Comparison of ENCODE assay signal across 8 mouse cellular contexts in genomic region chr12:80114031-80114891, GRCm38 (mm10). TPM values are rescaled to one million over a fixed set of nuclear protein-coding genes. Genes with fewer than 3 reads are reported as not detected.
DNase-seq lines count a peak whose midpoint lies in the region; ATAC-seq and TF ChIP-seq lines count a peak whose summit lies in the region.

No protein-coding gene starts in this region.

- DNase-seq in R1 (ENCODE audit: low read depth, low spot score) = peak; percentile 15
- peak; percentile 65 for DNase-seq in cerebellum, adult 9-10 months
- no peak for DNase-seq in forebrain, postnatal 0 days
- peak; percentile 73 for DNase-seq in hindbrain, embryonic 10.5 days (ENCODE audit: low spot score)
- peak; percentile 46 to 59 for DNase-seq in left cerebral cortex, postnatal 36 days (ENCODE audit: low spot score in 2 of 2)
- peak; percentile 29 to 34 for DNase-seq in right cerebral cortex, postnatal 36 days (ENCODE audit: low spot score in 2 of 2)
- DNase-seq in urinary bladder, postnatal 4 days (ENCODE audit: low spot score in 2 of 2) = peak; percentile 77 to 80

- H3K9ac ChIP-seq in forebrain, postnatal 0 days = peak overlapping the region; percentile 84; the same call in 1 of the 2 replicates

- no peak for ATAC-seq in forebrain, postnatal 0 days
- ATAC-seq in megakaryocyte progenitor cell, adult 5-6 weeks (replicated peaks; ENCODE audit: poor library complexity) = 0 out of 2 replicates have a peak, but pooled peaks have one; percentile 5

- H3K9me3 ChIP-seq in forebrain, postnatal 0 days (ENCODE audit: low read length) = no peaks in the 10 kb centered on the region
- no peaks in the 10 kb centered on the region for H3K9me3 ChIP-seq in hindbrain, embryonic 10.5 days

- peak overlapping the region; percentile 89 for H3K27ac ChIP-seq in forebrain, postnatal 0 days (ENCODE audit: low read depth, low read length)
- H3K27ac ChIP-seq in hindbrain, embryonic 10.5 days = peak overlapping the region; percentile 98

- peak overlapping the region; percentile 83 for H3K4me3 ChIP-seq in forebrain, postnatal 0 days (ENCODE audit: low read depth, low read length)
- peak overlapping the region; percentile 90 for H3K4me3 ChIP-seq in hindbrain, embryonic 10.5 days

- intact Hi-C loops in left cerebral cortex, postnatal 36 days (cut with DNase I) = loop anchor here (5.0 kb wide), 5 partner anchors 52 to 502 kb away; no protein-coding TSS in a partner anchor

- TF ChIP-seq CTCF in forebrain, postnatal 0 days (IDR thresholded peaks at IDR 0.05; ENCODE audit: low read depth) = no peak

- H3K27me3 ChIP-seq in forebrain, postnatal 0 days (ENCODE audit: insufficient read depth, low read length) = peaks cover 17% of the 10 kb centered on the region
- no peaks in the 10 kb centered on the region for H3K27me3 ChIP-seq in hindbrain, embryonic 10.5 days (ENCODE audit: insufficient read depth, poor library complexity, severe bottlenecking)

- under 1% methylated on average over 51 of the region's 51 CpGs for WGBS in forebrain, postnatal 0 days
- under 1% methylated on average over 51 of the region's 51 CpGs for WGBS in hindbrain, embryonic 10.5 days

- H3K4me1 ChIP-seq in forebrain, postnatal 0 days (ENCODE audit: insufficient read depth) = peaks cover 5% of the 10 kb centered on the region; the same call in 1 of the 2 replicates
- peaks cover 58% of the 10 kb centered on the region for H3K4me1 ChIP-seq in hindbrain, embryonic 10.5 days (replicated peaks)

- H3K36me3 ChIP-seq in forebrain, postnatal 0 days (ENCODE audit: insufficient read depth) = no peaks in the 10 kb centered on the region
- peaks cover 30% of the 10 kb centered on the region for H3K36me3 ChIP-seq in hindbrain, embryonic 10.5 days

- H3K4me2 ChIP-seq in forebrain, postnatal 0 days (ENCODE audit: low read depth) = peak overlapping the region; percentile 98

RNA-seq across cellular contexts. Expression of gene Zfp36l1, which starts 1.4 kb away (rescaled TPM):
- total RNA-seq in forebrain, postnatal 0 days (2014; rRNA removed) = 15.3 and 24.1 TPM in 2 replicates
- 37.0 and 43.8 TPM in 2 replicates for polyA plus RNA-seq in forebrain, postnatal 0 days (2015; fragmentation: Nextera tagmentation; extraction: Ambion mirVana)
- 106 and 117 TPM in 2 replicates for polyA plus RNA-seq in hindbrain, embryonic 10.5 days (2016; fragmentation: Nextera tagmentation; extraction: Ambion mirVana)
- total RNA-seq in left cerebral cortex, postnatal 36 days (2021) = 10 to 100 TPM; 37.3 to 40.0 TPM
- total RNA-seq in megakaryocyte progenitor cell, adult 5-6 weeks (2015) = 8.8 and 14.1 TPM in 2 replicates
- total RNA-seq in megakaryocyte progenitor cell, adult 5-6 weeks (2017) = 1.8 and 2.6 TPM in 2 replicates
